Mouse (Mus musculus) MEL (cell line): ENCODE measurements around the gene Zfp358. TPM values are rescaled to one million over a fixed set of nuclear protein-coding genes. Genes with fewer than 3 reads are reported as not detected.
A peak's percentile ranks its signal among the peaks of the same experiment; 100 is the strongest.

ENCODE experiments used
- DNase-seq: peaks from one replicate; pipeline ENCODE4 v3.0.0; 2011; ENCODE audit warnings: low read depth, low spot score
- H3K27ac ChIP-seq: 2 replicates; pipeline ENCODE4 v1.5.1; 2012; ENCODE audit warnings: low read depth, mild to moderate bottlenecking, control low read depth, low read length, moderate library complexity; ENCODE audit not compliant: control insufficient read depth
- H3K27me3 ChIP-seq, 2 experiments: fragments of 150-350 bp in 1 of 2; sonication (generic) in 1 of 2; 2 replicates each; pipeline ENCODE4 v1.6.1; 2012; ENCODE audit warnings: low read length in 2 of 2, mild to moderate bottlenecking in 2 of 2, improper control_type of control experiment in 1 of 2, moderate library complexity in 1 of 2; ENCODE audit not compliant: insufficient read depth in 2 of 2, control insufficient read depth in 1 of 2
- H3K36me3 ChIP-seq, 2 experiments: 2 replicates each; pipeline ENCODE4 v1.6.1; 2012 to 2014; ENCODE audit warnings: low read length in 2 of 2, improper control_type of control experiment in 1 of 2, inconsistent platforms in 1 of 2, mild to moderate bottlenecking in 1 of 2; ENCODE audit not compliant: insufficient read depth in 2 of 2, control insufficient read depth in 1 of 2
- H3K4me1 ChIP-seq, 2 experiments: fragments of 150-350 bp in 1 of 2; sonication (generic) in 1 of 2; 2 replicates each; pipeline ENCODE4 v1.6.1; 2012; ENCODE audit warnings: low read length in 2 of 2, improper control_type of control experiment in 1 of 2, mild to moderate bottlenecking in 1 of 2; ENCODE audit not compliant: insufficient read depth in 2 of 2, control insufficient read depth in 1 of 2
- H3K4me3 ChIP-seq, 2 experiments: fragments of 150-350 bp in 1 of 2; sonication (generic) in 1 of 2; 2 replicates each; pipeline ENCODE4 v1.5.1; 2012; ENCODE audit warnings: low read depth in 2 of 2, low read length in 2 of 2, mild to moderate bottlenecking in 2 of 2, moderate library complexity in 2 of 2, control low read depth in 1 of 2, improper control_type of control experiment in 1 of 2; ENCODE audit not compliant: control insufficient read depth in 1 of 2, insufficient read depth in 1 of 2
- H3K79me2 ChIP-seq: 2 replicates; pipeline ENCODE4 v1.6.1; 2012; ENCODE audit warnings: mild to moderate bottlenecking, low read length, moderate library complexity; ENCODE audit not compliant: control insufficient read depth, poor library complexity, insufficient read depth
- H3K9ac ChIP-seq: 2 replicates; pipeline ENCODE4 v1.6.1; 2012; ENCODE audit warnings: low read depth, mild to moderate bottlenecking, control low read depth, low read length, moderate library complexity; ENCODE audit not compliant: control insufficient read depth, poor library complexity, severe bottlenecking
- H3K9me3 ChIP-seq: fragments of 150-350 bp; sonication (generic); replicated peaks from 2 replicates; pipeline ENCODE4 v1.6.1; 2012; ENCODE audit warnings: mild to moderate bottlenecking, low read length, improper control_type of control experiment, moderate library complexity; ENCODE audit not compliant: insufficient read depth
- BHLHE40 ChIP-seq: IDR thresholded peaks from 2 replicates; pipeline ENCODE4 v1.6.1; 2012; ENCODE audit warnings: low read depth, mild to moderate bottlenecking, inconsistent platforms, low read length, improper control_type of control experiment, borderline replicate concordance
- CHD2 ChIP-seq: IDR thresholded peaks from 2 replicates; pipeline ENCODE4 v1.6.1; 2011; ENCODE audit warnings: low read length, improper control_type of control experiment
- ELF1 ChIP-seq: IDR thresholded peaks from 2 replicates; pipeline ENCODE4 v1.6.1; 2014; ENCODE audit warnings: low read depth, mild to moderate bottlenecking, inconsistent platforms, low read length, improper control_type of control experiment, moderate library complexity
- EP300 ChIP-seq, 2 experiments: IDR thresholded peaks; 2 replicates each; pipeline ENCODE4 v1.6.1; 2011; ENCODE audit warnings: improper control_type of control experiment in 2 of 2, low read length in 2 of 2, low read depth in 1 of 2, mild to moderate bottlenecking in 1 of 2
- ETS1 ChIP-seq: IDR thresholded peaks from 2 replicates; pipeline ENCODE4 v1.6.1; 2012; ENCODE audit warnings: low read depth, mild to moderate bottlenecking, inconsistent platforms, low read length, improper control_type of control experiment, moderate library complexity
- GATA1 ChIP-seq: IDR thresholded peaks from 2 replicates; pipeline ENCODE4 v1.6.1; 2011; ENCODE audit warnings: low read depth, low read length, improper control_type of control experiment
- HCFC1 ChIP-seq: IDR thresholded peaks from 2 replicates; pipeline ENCODE4 v1.6.1; 2012; ENCODE audit warnings: low read depth, mild to moderate bottlenecking, inconsistent platforms, low read length, improper control_type of control experiment, moderate library complexity
- JUND ChIP-seq: IDR thresholded peaks from 2 replicates; pipeline ENCODE4 v1.6.1; 2011; ENCODE audit warnings: low read depth, mild to moderate bottlenecking, improper control_type of control experiment, low read length
- MAFK ChIP-seq: IDR thresholded peaks from 2 replicates; pipeline ENCODE4 v1.6.1; 2011; ENCODE audit warnings: low read depth, mild to moderate bottlenecking, low read length, improper control_type of control experiment, borderline replicate concordance
- MAX ChIP-seq: IDR thresholded peaks from 2 replicates; pipeline ENCODE4 v1.6.1; 2011; ENCODE audit warnings: low read length, improper control_type of control experiment
- MAZ ChIP-seq: IDR thresholded peaks from 2 replicates; pipeline ENCODE4 v1.6.1; 2012; ENCODE audit warnings: low read depth, mild to moderate bottlenecking, inconsistent platforms, low read length, improper control_type of control experiment
- MXI1 ChIP-seq: IDR thresholded peaks from 2 replicates; pipeline ENCODE4 v1.6.1; 2011; ENCODE audit warnings: mild to moderate bottlenecking, low read depth, low read length, improper control_type of control experiment
- MYB ChIP-seq: IDR thresholded peaks from 2 replicates; pipeline ENCODE4 v1.6.1; 2011; ENCODE audit warnings: mild to moderate bottlenecking, low read depth, low read length, improper control_type of control experiment
- NELFE ChIP-seq: IDR thresholded peaks from 2 replicates; pipeline ENCODE4 v1.6.1; 2011; ENCODE audit warnings: low read depth, low read length, improper control_type of control experiment
- POLR2A ChIP-seq, 2 experiments: IDR thresholded peaks; 2 replicates each; pipeline ENCODE4 v1.6.1; 2011 to 2012; ENCODE audit warnings: low read length in 2 of 2, mild to moderate bottlenecking in 2 of 2, control low read depth in 1 of 2, improper control_type of control experiment in 1 of 2, low read depth in 1 of 2, moderate library complexity in 1 of 2; ENCODE audit not compliant: control insufficient read depth in 1 of 2, insufficient read depth in 1 of 2, poor library complexity in 1 of 2
- POLR2AphosphoS2 ChIP-seq: IDR thresholded peaks from 2 replicates; pipeline ENCODE4 v1.6.1; 2011; ENCODE audit warnings: low read length, improper control_type of control experiment
- POLR2AphosphoS5 ChIP-seq: IDR thresholded peaks from 2 replicates; pipeline ENCODE4 v1.6.1; 2012; ENCODE audit warnings: low read depth, borderline replicate concordance, mild to moderate bottlenecking, inconsistent platforms, low read length, moderate library complexity, mixed read lengths
- RAD21 ChIP-seq: IDR thresholded peaks from 2 replicates; pipeline ENCODE4 v1.6.1; 2011; ENCODE audit warnings: mild to moderate bottlenecking, low read depth, low read length, improper control_type of control experiment
- RCOR1 ChIP-seq: IDR thresholded peaks from 2 replicates; pipeline ENCODE4 v1.6.1; 2012; ENCODE audit warnings: low read depth, mild to moderate bottlenecking, inconsistent platforms, low read length, improper control_type of control experiment
- SIN3A ChIP-seq: IDR thresholded peaks from 2 replicates; pipeline ENCODE4 v1.6.1; 2012; ENCODE audit warnings: low read length, improper control_type of control experiment, inconsistent platforms
- TAL1 ChIP-seq: IDR thresholded peaks from 2 replicates; pipeline ENCODE4 v1.6.1; 2012; ENCODE audit warnings: mild to moderate bottlenecking, inconsistent platforms, low read length, moderate library complexity, mixed read lengths
- TBP ChIP-seq: IDR thresholded peaks from 2 replicates; pipeline ENCODE4 v1.8.0; 2011; ENCODE audit warnings: low read depth, low read length, improper control_type of control experiment
- TCF12 ChIP-seq: IDR thresholded peaks from 2 replicates; pipeline ENCODE4 v1.6.1; 2014; ENCODE audit warnings: low read depth, mild to moderate bottlenecking, inconsistent platforms, low read length, improper control_type of control experiment, moderate library complexity
- ZC3H11A ChIP-seq: IDR thresholded peaks from 2 replicates; pipeline ENCODE4 v1.6.1; 2012; ENCODE audit warnings: low read depth, mild to moderate bottlenecking, inconsistent platforms, low read length, improper control_type of control experiment
- ZKSCAN1 ChIP-seq: IDR thresholded peaks from 2 replicates; pipeline ENCODE4 v1.6.1; 2012; ENCODE audit warnings: low read depth, mild to moderate bottlenecking, inconsistent platforms, low read length, improper control_type of control experiment, moderate library complexity
- ZMIZ1 ChIP-seq: IDR thresholded peaks from 2 replicates; pipeline ENCODE4 v1.6.1; 2012; ENCODE audit warnings: low read depth, mild to moderate bottlenecking, inconsistent platforms, low read length, improper control_type of control experiment, moderate library complexity
- ZNF384 ChIP-seq: IDR thresholded peaks from 2 replicates; pipeline ENCODE4 v1.6.1; 2012; ENCODE audit warnings: low read depth, mild to moderate bottlenecking, inconsistent platforms, low read length, improper control_type of control experiment
- polyA plus RNA-seq, 2 experiments: library from polyadenylated mRNA; stranded (reverse) in 1 of 2; unstranded in 1 of 2; fragments of >175 nt in 1 of 2; fragments of >200 nt in 1 of 2; gene quantifications; 2 replicates each; pipeline versions ENCODE4 v1.2.1 to v1.2.4; 2012; ENCODE audit warnings: low replicate concordance in 2 of 2, low read depth in 1 of 2; ENCODE audit not compliant: insufficient read length in 2 of 2, insufficient read depth in 1 of 2, missing spikeins in 1 of 2
- total RNA-seq: library from RNA; depleted of rRNA; stranded (reverse); fragments of 300-350 nt; gene quantifications from 2 replicates; pipeline ENCODE4 v1.2.3, GENCODE M21; 2012

Gene Zfp358
- total and polyA plus RNA-seq, 3 experiments, result 5.2 to 12.0 TPM; not detected in 1

GRCm38 (mm10) chr8:3481605-3482004, 11.3 kb upstream of the Zfp358 start (continued):
- no peak for TF ChIP-seq MAFK
- TF ChIP-seq MYB, result no peak
- TF ChIP-seq TBP, result no peak
- TF ChIP-seq EP300 (IDR thresholded peaks at IDR 0.05; ENCODE audit: low read depth in 1 of 2, low read length in 2 of 2), result no peak
- TF ChIP-seq MAZ, result no peak
- no peak for TF ChIP-seq POLR2AphosphoS5
- no peak for TF ChIP-seq TAL1
- TF ChIP-seq NELFE, result no peak
- TF ChIP-seq TCF12, result no peak
- no peak for TF ChIP-seq RCOR1
- no peak for TF ChIP-seq RAD21

GRCm38 (mm10) chr8:3482240-3482740, 10.6 kb upstream of the Zfp358 start:
- Histone ChIP-seq H3K27me3 (no peaks in the 10 kb centered on the region), H3K79me2 (no peaks in the 10 kb centered on the region), H3K27ac (no peak overlapping the region; the same call in 1 of the 2 replicates), H3K9ac (no peak overlapping the region), H3K36me3 (peaks cover 0 to 10% of the 10 kb centered on the region in 2 experiments; a peak in 1 of 4 replicates), H3K4me1 (peaks cover 0 to 10% of the 10 kb centered on the region in 2 experiments; a peak in 2 of 4 replicates), H3K4me3 (peak overlapping the region; percentile 19 to 41), H3K9me3 (no peaks in the 10 kb centered on the region)
- TF ChIP-seq SIN3A (no peak), JUND (no peak), TBP (0 out of 2 replicates have a peak, but pooled peaks have one; percentile 12), POLR2AphosphoS5 (no peak), HCFC1 (peak; percentile 32; the same call in 1 of the 2 replicates), GATA1 (peak; percentile 80), ELF1 (no peak), POLR2AphosphoS2 (no peak), ZNF384 (no peak), POLR2A (IDR thresholded peaks at IDR 0.05; ENCODE audit: control insufficient read depth in 1 of 2, insufficient read depth in 1 of 2, low read depth in 1 of 2, low read length in 2 of 2, poor library complexity in 1 of 2) (peak in 1 of 2 experiments; percentile 27; a peak in 1 of 4 replicates), ZC3H11A (no peak), RCOR1 (peak; percentile 50), ZMIZ1 (no peak), EP300 (IDR thresholded peaks at IDR 0.05; ENCODE audit: low read depth in 1 of 2, low read length in 2 of 2) (peak in 1 of 2 experiments; percentile 62; a peak in 3 of 4 replicates), CHD2 (no peak), MYB (no peak), MXI1 (no peak), TAL1 (peak; percentile 48), BHLHE40 (no peak), NELFE (no peak), MAX (no peak), MAFK (no peak), ETS1 (no peak), ZKSCAN1 (no peak)
- peak; percentile 76 for DNase-seq
